Mouse (Mus musculus): Measurements from ENCODE around the gene Foxj2.

- TF ChIP-seq CTCF (IDR thresholded peaks at IDR 0.05; ENCODE audit: borderline replicate concordance, extremely low read depth, insufficient read depth, insufficient read length) (no peak), POLR2A (IDR thresholded peaks at IDR 0.05; ENCODE audit: borderline replicate concordance, extremely low read depth, insufficient read depth, insufficient read length, poor library complexity, severe bottlenecking) (no peak)
Observed at GRCm38 (mm10) chr6:122770760-122771315, 48.9 kb upstream of the Foxj2 start.

All from brain, embryonic 14.5 days (tissue).